Mouse (Mus musculus) thymus, postnatal 4 days (tissue): ENCODE results near the gene Snx33.
"Not testable (repeated sequence)": the region's sequence is repeated elsewhere in the genome, so short reads cannot be mapped to it uniquely, and the experiment has no call there.

Experiments
- DNase-seq: peaks from one replicate; pipeline ENCODE4 v3.0.0; 2021

The Snx33 gene

GRCm38 (mm10) chr9:56928041-56928811, at the start of gene Snx33:
Gene Snx33 (minus strand): TSS chr9:56928371.
- peak; percentile 92 for DNase-seq

GRCm38 (mm10) chr9:56975199-56975598, 47.0 kb upstream of the Snx33 start:
- no peak for DNase-seq

- DNase-seq = no peak
Observed at GRCm38 (mm10) chr9:56973960-56974524, 45.9 kb upstream of the Snx33 start.

- DNase-seq = no peak
Observed at GRCm38 (mm10) chr9:56970158-56970557, 42.0 kb upstream of the Snx33 start.

GRCm38 (mm10) chr9:56961591-56961990, 33.4 kb upstream of the Snx33 start:
- no peak for DNase-seq

GRCm38 (mm10) chr9:56958689-56959088, 30.5 kb upstream of the Snx33 start:
- no peak for DNase-seq

- DNase-seq = no peak
Observed at GRCm38 (mm10) chr9:56956966-56957675, 28.9 kb upstream of the Snx33 start.

- DNase-seq = no peak
Observed at GRCm38 (mm10) chr9:56953562-56953961, 25.4 kb upstream of the Snx33 start.

GRCm38 (mm10) chr9:56950414-56951400, 22.5 kb upstream of the Snx33 start, which contains the start of gene Snupn:
Gene Snupn (plus strand): TSS chr9:56950878.
- DNase-seq = peak; percentile 97

- no peak for DNase-seq
Observed at GRCm38 (mm10) chr9:56949767-56950166, 21.6 kb upstream of the Snx33 start.

- not testable (repeated sequence) for DNase-seq
Observed at GRCm38 (mm10) chr9:56948699-56949098, 20.5 kb upstream of the Snx33 start.

GRCm38 (mm10) chr9:56947481-56947880, 19.3 kb upstream of the Snx33 start:
- peak; percentile 73 for DNase-seq

GRCm38 (mm10) chr9:56938374-56938773, 10.2 kb upstream of the Snx33 start:
- DNase-seq = no peak

- DNase-seq = peak; percentile 89
Observed at GRCm38 (mm10) chr9:56937223-56938160, 9.3 kb upstream of the Snx33 start, which contains the start of gene Imp3. Gene Imp3 (plus strand): TSS chr9:56937475.

- DNase-seq = no peak
Observed at GRCm38 (mm10) chr9:56936861-56937222, 8.7 kb upstream of the Snx33 start.

GRCm38 (mm10) chr9:56930556-56930955, 2.4 kb upstream of the Snx33 start:
- no peak for DNase-seq

- DNase-seq = no peak
Observed at GRCm38 (mm10) chr9:56929496-56929895, 1.3 kb upstream of the Snx33 start.

- peak; percentile 58 for DNase-seq
Observed at GRCm38 (mm10) chr9:56927191-56928012, 769 bp downstream of the Snx33 start.

GRCm38 (mm10) chr9:56926387-56926786, 1.8 kb downstream of the Snx33 start:
- DNase-seq = no peak

GRCm38 (mm10) chr9:56926025-56926360, 2.2 kb downstream of the Snx33 start:
- DNase-seq = no peak
